Mouse (Mus musculus) hindbrain, embryonic 13.5 days (tissue): ENCODE results near the gene Sgcg. TPM values are rescaled to one million over a fixed set of nuclear protein-coding genes. Genes with fewer than 3 reads are reported as not detected.

Source experiments
- ATAC-seq: fragments of 200-750 bp; cut with Nextera tagmentation; 2 replicates; pipeline ENCODE4 v1.8.0; 2017; ENCODE audit warnings: moderate TSS enrichment; ENCODE audit not compliant: low FRiP score
- H3K27ac ChIP-seq: fragments of 300-500 bp; sonication (generic); 2 replicates; pipeline ENCODE4 v1.5.1; 2015; ENCODE audit warnings: inconsistent platforms, mild to moderate bottlenecking, moderate library complexity
- H3K27me3 ChIP-seq: fragments of 300-500 bp; sonication (generic); 2 replicates; pipeline ENCODE4 v1.6.1; 2015; ENCODE audit warnings: mild to moderate bottlenecking, inconsistent platforms
- H3K36me3 ChIP-seq: fragments of 300-500 bp; sonication (generic); 2 replicates; pipeline ENCODE4 v1.6.1; 2015; ENCODE audit warnings: mild to moderate bottlenecking, inconsistent platforms
- H3K4me1 ChIP-seq: fragments of 300-500 bp; sonication (generic); replicated peaks from 2 replicates; pipeline ENCODE4 v1.6.1; 2015; ENCODE audit warnings: inconsistent platforms
- H3K4me2 ChIP-seq: fragments of 300-500 bp; sonication (generic); 2 replicates; pipeline ENCODE4 v1.6.1; 2015; ENCODE audit warnings: inconsistent platforms, mild to moderate bottlenecking, moderate library complexity
- H3K4me3 ChIP-seq: fragments of 300-500 bp; sonication (generic); 2 replicates; pipeline ENCODE4 v1.5.1; 2015; ENCODE audit warnings: mild to moderate bottlenecking, inconsistent platforms
- H3K9ac ChIP-seq: fragments of 300-500 bp; sonication (generic); 2 replicates; pipeline ENCODE4 v1.6.1; 2015; ENCODE audit warnings: mild to moderate bottlenecking, inconsistent platforms
- H3K9me3 ChIP-seq: fragments of 300-500 bp; sonication (generic); 2 replicates; pipeline ENCODE4 v1.6.1; 2016; ENCODE audit warnings: inconsistent platforms
- WGBS: fragments of 180-500 bp; shearing (Covaris S2); methylation state at CpG from one replicate; pipeline ENCODE4 v1.1.7; 2015; 5-methylcytosine and 5-hydroxymethylcytosine counted together
- polyA plus RNA-seq: library from polyadenylated mRNA; unstranded; fragments of >200 nt; fragmentation: Nextera tagmentation; extraction: Ambion mirVana; gene quantifications from 2 replicates; pipeline ENCODE4 v1.2.1, GENCODE M21; 2015

Gene Sgcg
- polyA plus RNA-seq, 1 experiment from 2014 or later = 0.16 TPM

GRCm38 (mm10) chr14:61226151-61226550 lies 32.1 kb downstream of the Sgcg start:
- H3K27ac ChIP-seq = no peak overlapping the region

GRCm38 (mm10) chr14:61224387-61225077 lies 33.8 kb downstream of the Sgcg start:
- no peaks in the 10 kb centered on the region for H3K36me3 ChIP-seq
- H3K4me1 ChIP-seq = no peaks in the 10 kb centered on the region
- no peak overlapping the region for H3K4me3 ChIP-seq
- H3K9ac ChIP-seq = no peak overlapping the region
- H3K27me3 ChIP-seq = no peaks in the 10 kb centered on the region
- H3K4me2 ChIP-seq = no peak overlapping the region
- no peak overlapping the region for H3K27ac ChIP-seq
- 78% methylated on average over 5 of the region's 5 CpGs for WGBS
- no peaks in the 10 kb centered on the region for H3K9me3 ChIP-seq
- no peak for ATAC-seq

More at GRCm38 (mm10) chr14:61226151-61226550, 32.1 kb downstream of the Sgcg start:
- H3K27me3 ChIP-seq = no peaks in the 10 kb centered on the region
- H3K4me1 ChIP-seq = no peaks in the 10 kb centered on the region
- no peak for ATAC-seq
- H3K4me2 ChIP-seq = no peak overlapping the region
- 44% methylated on average over 1 of the region's 1 CpGs for WGBS
- H3K9ac ChIP-seq = no peak overlapping the region
- no peaks in the 10 kb centered on the region for H3K9me3 ChIP-seq
- no peaks in the 10 kb centered on the region for H3K36me3 ChIP-seq
- H3K4me3 ChIP-seq = no peak overlapping the region

GRCm38 (mm10) chr14:61223740-61224139 lies 34.5 kb downstream of the Sgcg start:
- H3K4me3 ChIP-seq = no peak overlapping the region
- no peak for ATAC-seq
- H3K4me1 ChIP-seq = no peaks in the 10 kb centered on the region
- H3K9ac ChIP-seq = no peak overlapping the region
- no peaks in the 10 kb centered on the region for H3K27me3 ChIP-seq
- WGBS = 75% methylated on average over 4 of the region's 4 CpGs
- H3K36me3 ChIP-seq = no peaks in the 10 kb centered on the region
- H3K27ac ChIP-seq = no peak overlapping the region
- no peaks in the 10 kb centered on the region for H3K9me3 ChIP-seq
- no peak overlapping the region for H3K4me2 ChIP-seq

GRCm38 (mm10) chr14:61222506-61222905 lies 35.8 kb downstream of the Sgcg start:
- no peaks in the 10 kb centered on the region for H3K9me3 ChIP-seq
- 72% methylated on average over 6 of the region's 6 CpGs for WGBS
- no peak overlapping the region for H3K27ac ChIP-seq
- no peaks in the 10 kb centered on the region for H3K36me3 ChIP-seq
- H3K27me3 ChIP-seq = no peaks in the 10 kb centered on the region
- no peak overlapping the region for H3K4me3 ChIP-seq
- no peak overlapping the region for H3K9ac ChIP-seq
- ATAC-seq = no peak
- no peaks in the 10 kb centered on the region for H3K4me1 ChIP-seq
- H3K4me2 ChIP-seq = no peak overlapping the region

- no peaks in the 10 kb centered on the region for H3K4me1 ChIP-seq
- 89% methylated on average over 5 of the region's 5 CpGs for WGBS
- H3K27me3 ChIP-seq = no peaks in the 10 kb centered on the region
- no peak overlapping the region for H3K9ac ChIP-seq
- no peak overlapping the region for H3K4me2 ChIP-seq
- ATAC-seq = no peak
- H3K36me3 ChIP-seq = no peaks in the 10 kb centered on the region
- no peaks in the 10 kb centered on the region for H3K9me3 ChIP-seq
- H3K4me3 ChIP-seq = no peak overlapping the region
- H3K27ac ChIP-seq = no peak overlapping the region
Measured at GRCm38 (mm10) chr14:61221166-61221565, 37.1 kb downstream of the Sgcg start.

- no peak overlapping the region for H3K4me2 ChIP-seq
- no peaks in the 10 kb centered on the region for H3K27me3 ChIP-seq
- H3K9me3 ChIP-seq = 0 out of 2 replicates have a peak, but pooled peaks cover 7% of the 10 kb centered on the region
- ATAC-seq = no peak
- no peaks in the 10 kb centered on the region for H3K4me1 ChIP-seq
- H3K4me3 ChIP-seq = no peak overlapping the region
- H3K9ac ChIP-seq = no peak overlapping the region
- 98% methylated on average over 6 of the region's 6 CpGs for WGBS
- H3K27ac ChIP-seq = no peak overlapping the region
- peaks cover 81% of the 10 kb centered on the region for H3K36me3 ChIP-seq
Measured at GRCm38 (mm10) chr14:61211754-61212153, 46.5 kb downstream of the Sgcg start.

GRCm38 (mm10) chr14:61210111-61210510 lies 48.2 kb downstream of the Sgcg start:
- H3K4me1 ChIP-seq = no peaks in the 10 kb centered on the region
- peaks cover 97% of the 10 kb centered on the region for H3K36me3 ChIP-seq
- no peaks in the 10 kb centered on the region for H3K27me3 ChIP-seq
- H3K4me2 ChIP-seq = no peak overlapping the region
- H3K9me3 ChIP-seq = 0 out of 2 replicates have a peak, but pooled peaks cover 11% of the 10 kb centered on the region
- H3K27ac ChIP-seq = no peak overlapping the region
- no peak for ATAC-seq
- H3K9ac ChIP-seq = no peak overlapping the region
- H3K4me3 ChIP-seq = no peak overlapping the region
- 94% methylated on average over 5 of the region's 5 CpGs for WGBS

- Histone ChIP-seq H3K27me3 (no peaks in the 10 kb centered on the region), H3K27ac (no peak overlapping the region), H3K4me3 (no peak overlapping the region), H3K4me1 (no peaks in the 10 kb centered on the region), H3K9ac (no peak overlapping the region), H3K36me3 (peaks cover 67% of the 10 kb centered on the region), H3K9me3 (no peaks in the 10 kb centered on the region), H3K4me2 (no peak overlapping the region)
- ATAC-seq = no peak
- 55% methylated on average over 4 of the region's 4 CpGs for WGBS
Measured at GRCm38 (mm10) chr14:61194416-61194815, 63.9 kb downstream of the Sgcg start.

GRCm38 (mm10) chr14:61192326-61192725 lies 66.0 kb downstream of the Sgcg start:
- H3K27ac ChIP-seq = no peak overlapping the region
- H3K4me2 ChIP-seq = no peak overlapping the region
- 89% methylated on average over 10 of the region's 10 CpGs for WGBS
- ATAC-seq = no peak
- H3K27me3 ChIP-seq = no peaks in the 10 kb centered on the region
- H3K9ac ChIP-seq = no peak overlapping the region
- no peaks in the 10 kb centered on the region for H3K9me3 ChIP-seq
- peaks cover 69% of the 10 kb centered on the region for H3K36me3 ChIP-seq
- H3K4me3 ChIP-seq = no peak overlapping the region
- H3K4me1 ChIP-seq = no peaks in the 10 kb centered on the region

GRCm38 (mm10) chr14:61191904-61192303 lies 66.4 kb downstream of the Sgcg start:
- H3K27me3 ChIP-seq = no peaks in the 10 kb centered on the region
- no peak overlapping the region for H3K4me2 ChIP-seq
- WGBS = 95% methylated on average over 7 of the region's 7 CpGs
- ATAC-seq = no peak
- H3K4me1 ChIP-seq = no peaks in the 10 kb centered on the region
- peaks cover 66% of the 10 kb centered on the region for H3K36me3 ChIP-seq
- no peak overlapping the region for H3K27ac ChIP-seq
- no peaks in the 10 kb centered on the region for H3K9me3 ChIP-seq
- H3K9ac ChIP-seq = no peak overlapping the region
- no peak overlapping the region for H3K4me3 ChIP-seq

GRCm38 (mm10) chr14:61173229-61173628 lies 85.1 kb downstream of the Sgcg start:
- H3K4me1 ChIP-seq = peaks cover 30% of the 10 kb centered on the region
- H3K4me2 ChIP-seq = peak overlapping the region; percentile 59
- peak overlapping the region; percentile 93 for H3K9ac ChIP-seq
- no peaks in the 10 kb centered on the region for H3K36me3 ChIP-seq
- peaks cover 9% of the 10 kb centered on the region for H3K27me3 ChIP-seq
- peak; percentile 67 for ATAC-seq
- peak overlapping the region; percentile 88 for H3K4me3 ChIP-seq
- WGBS = 0% methylated on average over 28 of the region's 37 CpGs
- H3K9me3 ChIP-seq = no peaks in the 10 kb centered on the region
- peak overlapping the region; percentile 96 for H3K27ac ChIP-seq

GRCm38 (mm10) chr14:61172548-61173158 lies 85.6 kb downstream of the Sgcg start:
- peak overlapping the region; percentile 93 for H3K9ac ChIP-seq
- ATAC-seq = peak; percentile 99
- H3K4me2 ChIP-seq = peak overlapping the region; percentile 59
- H3K27me3 ChIP-seq = peaks cover 9% of the 10 kb centered on the region
- H3K36me3 ChIP-seq = no peaks in the 10 kb centered on the region
- H3K4me1 ChIP-seq = peaks cover 30% of the 10 kb centered on the region
- no peaks in the 10 kb centered on the region for H3K9me3 ChIP-seq
- under 1% methylated on average over 50 of the region's 52 CpGs for WGBS
- H3K4me3 ChIP-seq = peak overlapping the region; percentile 88
- peak overlapping the region; percentile 96 for H3K27ac ChIP-seq
